Mouse (Mus musculus): ENCODE results near the gene Rad9a. TPM values are rescaled to one million over a fixed set of nuclear protein-coding genes. Genes with fewer than 3 reads are reported as not detected.

The Rad9a gene
- polyA plus RNA-seq, 1 experiment from 2014 or later, result 14.3 TPM

GRCm38 (mm10) chr19:4216041-4216685, 14.7 kb upstream of the Rad9a start:
- Histone ChIP-seq H3K27me3 (replicated peaks; ENCODE audit: insufficient read depth, low read length) (no peaks in the 10 kb centered on the region), H3K36me3 (ENCODE audit: insufficient read depth, low read length) (no peaks in the 10 kb centered on the region), H3K27ac (ENCODE audit: low read length) (0 out of 2 replicates have a peak overlapping the region, but pooled peaks have one; percentile 5), H3K9ac (replicated peaks; ENCODE audit: low read depth) (no peak overlapping the region; the same call in 1 of the 2 replicates), H3K4me3 (ENCODE audit: low read depth, low read length) (peak overlapping the region; percentile 79; the same call in 1 of the 2 replicates), H3K4me2 (replicated peaks; ENCODE audit: low read depth, low read length) (peak overlapping the region; percentile 99), H3K4me1 (ENCODE audit: insufficient read depth, low read depth, low read length) (peaks cover 32% of the 10 kb centered on the region), H3K9me3 (ENCODE audit: low read length) (no peaks in the 10 kb centered on the region)
- ATAC-seq (0 out of 2 replicates have a peak, but pooled peaks have one; percentile 1), DNase-seq (ENCODE audit: low spot score) (peak; percentile 67)
- peak; percentile 69 for TF ChIP-seq CTCF (IDR thresholded peaks at IDR 0.05)
- TF ChIP-seq EP300 (IDR thresholded peaks at IDR 0.05), result no peak
- WGBS, result 10% methylated on average over 14 of the region's 14 CpGs

- peak overlapping the region; percentile 79 for H3K4me3 ChIP-seq (ENCODE audit: low read depth, low read length)
- H3K9me3 ChIP-seq (ENCODE audit: low read length), result no peaks in the 10 kb centered on the region
- peak overlapping the region; percentile 90 for H3K9ac ChIP-seq (replicated peaks; ENCODE audit: low read depth)
- H3K27me3 ChIP-seq (replicated peaks; ENCODE audit: insufficient read depth, low read length), result no peaks in the 10 kb centered on the region
- no peaks in the 10 kb centered on the region for H3K36me3 ChIP-seq (ENCODE audit: insufficient read depth, low read length)
- TF ChIP-seq EP300 (IDR thresholded peaks at IDR 0.05), result no peak
- TF ChIP-seq CTCF (IDR thresholded peaks at IDR 0.05), result no peak
- peak overlapping the region; percentile 90 for H3K27ac ChIP-seq (ENCODE audit: low read length)
- ATAC-seq (no peak), DNase-seq (ENCODE audit: low spot score) (no peak)
- H3K4me2 ChIP-seq (replicated peaks; ENCODE audit: low read depth, low read length), result peak overlapping the region; percentile 99
- peaks cover 28% of the 10 kb centered on the region for H3K4me1 ChIP-seq (ENCODE audit: insufficient read depth, low read depth, low read length)
- WGBS, result 2% methylated on average over 14 of the region's 21 CpGs
Measured at GRCm38 (mm10) chr19:4215451-4215840, 14.0 kb upstream of the Rad9a start.

- ATAC-seq (peak; percentile 51), DNase-seq (ENCODE audit: low spot score) (peak; percentile 71)
- Histone ChIP-seq H3K9ac (replicated peaks; ENCODE audit: low read depth) (peak overlapping the region; percentile 90), H3K27me3 (replicated peaks; ENCODE audit: insufficient read depth, low read length) (no peaks in the 10 kb centered on the region), H3K4me1 (ENCODE audit: insufficient read depth, low read depth, low read length) (peaks cover 23% of the 10 kb centered on the region), H3K36me3 (ENCODE audit: insufficient read depth, low read length) (no peaks in the 10 kb centered on the region), H3K27ac (ENCODE audit: low read length) (peak overlapping the region; percentile 90), H3K4me3 (ENCODE audit: low read depth, low read length) (peak overlapping the region; percentile 79), H3K4me2 (replicated peaks; ENCODE audit: low read depth, low read length) (peak overlapping the region; percentile 99), H3K9me3 (ENCODE audit: low read length) (no peaks in the 10 kb centered on the region)
- TF ChIP-seq EP300 (IDR thresholded peaks at IDR 0.05) (no peak), CTCF (IDR thresholded peaks at IDR 0.05) (no peak)
- 1% methylated on average over 21 of the region's 81 CpGs for WGBS
Measured at GRCm38 (mm10) chr19:4214771-4215450, 13.4 kb upstream of the Rad9a start.

- Histone ChIP-seq H3K4me3 (ENCODE audit: low read depth, low read length) (peak within 1 kb of the TSS; percentile 79), H3K9ac (replicated peaks; ENCODE audit: low read depth) (peak within 1 kb of the TSS; percentile 90), H3K27me3 (replicated peaks; ENCODE audit: insufficient read depth, low read length) (no peaks in the 10 kb centered on the region), H3K4me1 (ENCODE audit: insufficient read depth, low read depth, low read length) (peaks cover 21% of the 10 kb centered on the region), H3K36me3 (ENCODE audit: insufficient read depth, low read length) (no peaks in the 10 kb centered on the region), H3K9me3 (ENCODE audit: low read length) (no peaks in the 10 kb centered on the region), H3K4me2 (replicated peaks; ENCODE audit: low read depth, low read length) (peak within 1 kb of the TSS; percentile 99), H3K27ac (ENCODE audit: low read length) (peak within 1 kb of the TSS; percentile 90)
- TF ChIP-seq EP300 (IDR thresholded peaks at IDR 0.05) (no peak), CTCF (IDR thresholded peaks at IDR 0.05) (no peak)
- WGBS, result 1% methylated on average over 36 of the region's 49 CpGs
- ATAC-seq, result peak; percentile 65
- DNase-seq (ENCODE audit: low spot score), result peak; percentile 72
Measured at GRCm38 (mm10) chr19:4214071-4214770, 12.8 kb upstream of the Rad9a start, which contains the start of the genes Clcf1 and AC109138.7. Gene Clcf1, plus strand, starts transcription at chr19:4214238. Gene AC109138.7, plus strand, starts transcription at chr19:4214357.

- peak overlapping the region; percentile 99 for H3K4me2 ChIP-seq (replicated peaks; ENCODE audit: low read depth, low read length)
- no peaks in the 10 kb centered on the region for H3K36me3 ChIP-seq (ENCODE audit: insufficient read depth, low read length)
- no peaks in the 10 kb centered on the region for H3K9me3 ChIP-seq (ENCODE audit: low read length)
- peak; percentile 68 for ATAC-seq
- 13% methylated on average over 9 of the region's 9 CpGs for WGBS
- H3K27ac ChIP-seq (ENCODE audit: low read length), result peak overlapping the region; percentile 90
- DNase-seq (ENCODE audit: low spot score), result peak; percentile 88
- no peaks in the 10 kb centered on the region for H3K27me3 ChIP-seq (replicated peaks; ENCODE audit: insufficient read depth, low read length)
- TF ChIP-seq EP300 (IDR thresholded peaks at IDR 0.05) (peak; percentile 42), CTCF (IDR thresholded peaks at IDR 0.05) (no peak)
- peak overlapping the region; percentile 90; the same call in 1 of the 2 replicates for H3K9ac ChIP-seq (replicated peaks; ENCODE audit: low read depth)
- H3K4me3 ChIP-seq (ENCODE audit: low read depth, low read length), result peak overlapping the region; percentile 79; the same call in 1 of the 2 replicates
- H3K4me1 ChIP-seq (ENCODE audit: insufficient read depth, low read depth, low read length), result peaks cover 21% of the 10 kb centered on the region
Measured at GRCm38 (mm10) chr19:4213524-4213974, 12.1 kb upstream of the Rad9a start.

Data from lung, postnatal 0 days (tissue).